Mouse (Mus musculus) embryonic facial prominence, embryonic 10.5 days (tissue): ENCODE data around the gene Cd70. TPM values are rescaled to one million over a fixed set of nuclear protein-coding genes. Genes with fewer than 3 reads are reported as not detected.

ENCODE experiments used
- DNase-seq: peaks from one replicate; pipeline ENCODE4 v3.0.0-alpha.2; 2017; ENCODE audit warnings: low spot score
- H3K27ac ChIP-seq: fragments of 300-500 bp; sonication (generic); replicated peaks from 2 replicates; pipeline ENCODE4 v1.5.1; 2016; ENCODE audit warnings: mild to moderate bottlenecking
- H3K27me3 ChIP-seq: fragments of 300-500 bp; sonication (generic); replicated peaks from 2 replicates; pipeline ENCODE4 v1.6.1; 2016; ENCODE audit warnings: low read depth, mild to moderate bottlenecking; ENCODE audit not compliant: poor library complexity, severe bottlenecking
- H3K36me3 ChIP-seq: fragments of 300-500 bp; sonication (generic); replicated peaks from 2 replicates; pipeline ENCODE4 v1.6.1; 2016; ENCODE audit warnings: mild to moderate bottlenecking, moderate library complexity
- H3K4me1 ChIP-seq: fragments of 300-500 bp; sonication (generic); 2 replicates; pipeline ENCODE4 v1.6.1; 2016
- H3K4me3 ChIP-seq: fragments of 300-500 bp; sonication (generic); 2 replicates; pipeline ENCODE4 v1.5.1; 2016; ENCODE audit warnings: mild to moderate bottlenecking, moderate library complexity
- H3K9me3 ChIP-seq: fragments of 300-500 bp; sonication (generic); 2 replicates; pipeline ENCODE4 v1.6.1; 2016; ENCODE audit warnings: mild to moderate bottlenecking
- WGBS: fragments of 180-500 bp; shearing (Covaris S2); methylation state at CpG from one replicate; pipeline ENCODE4 v1.1.7; 2016; 5-methylcytosine and 5-hydroxymethylcytosine counted together
- polyA plus RNA-seq: library from polyadenylated mRNA; unstranded; fragments of >200 nt; fragmentation: Nextera tagmentation; extraction: Ambion mirVana; gene quantifications from 2 replicates; pipeline ENCODE4 v1.2.1, GENCODE M21; 2016

Cd70 gene
- not detected in 2 replicates for polyA plus RNA-seq

- H3K27me3 ChIP-seq: peaks cover 56% of the 10 kb centered on the region
- peak; percentile 35 for DNase-seq
- 2% methylated on average over 39 of the region's 39 CpGs for WGBS
Measured at GRCm38 (mm10) chr17:57148994-57149803, at the start of gene Cd70. Gene Cd70 (minus strand): TSS chr17:57149777.

GRCm38 (mm10) chr17:57198252-57198651 lies 48.7 kb upstream of the Cd70 start:
- no peak overlapping the region for H3K4me3 ChIP-seq
- WGBS: 81% methylated on average over 3 of the region's 3 CpGs

More at GRCm38 (mm10) chr17:57148994-57149803, at the start of gene Cd70:
- no peaks in the 10 kb centered on the region for H3K9me3 ChIP-seq
- no peak within 1 kb of the TSS for H3K27ac ChIP-seq
- no peaks in the 10 kb centered on the region for H3K36me3 ChIP-seq
- peaks cover 9% of the 10 kb centered on the region for H3K4me1 ChIP-seq
- peak within 1 kb of the TSS; percentile 52 for H3K4me3 ChIP-seq

DNA sequence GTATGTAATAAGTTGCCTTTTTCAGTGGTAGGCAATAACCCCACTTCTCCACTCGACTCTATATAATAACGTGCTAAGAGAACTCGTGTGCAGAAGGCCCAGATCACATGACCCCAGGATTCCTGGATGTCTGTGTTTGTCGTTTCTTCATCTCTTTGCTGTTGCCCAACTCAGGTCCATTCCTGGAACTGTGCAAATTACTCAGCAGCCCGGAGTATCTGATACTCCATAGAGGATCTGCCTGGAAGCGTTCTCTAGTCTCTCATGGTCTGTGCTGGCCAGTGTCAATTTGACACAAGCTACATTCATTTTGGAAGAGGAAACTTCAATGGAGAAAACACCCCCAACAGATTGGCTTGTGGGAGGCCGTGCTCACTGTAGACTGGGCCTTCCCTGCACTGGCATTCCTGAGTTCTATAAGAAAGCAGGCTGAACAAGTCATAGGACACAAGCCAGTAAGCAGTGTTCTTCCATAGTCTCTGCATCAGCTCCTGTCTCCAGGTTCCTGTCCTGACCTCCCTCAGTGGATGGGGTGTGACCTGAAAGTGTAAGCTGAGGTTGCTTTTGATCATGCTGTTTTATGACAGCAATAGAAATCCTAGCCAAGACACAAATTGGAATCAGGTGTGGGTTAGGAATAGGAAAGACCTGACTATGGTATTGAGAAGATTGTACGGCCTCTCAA lies 45.9 kb upstream of the Cd70 start:
- no peak overlapping the region for H3K27ac ChIP-seq
- no peaks in the 10 kb centered on the region for H3K36me3 ChIP-seq
- WGBS: 84% methylated on average over 8 of the region's 8 CpGs
- H3K4me3 ChIP-seq: no peak overlapping the region
- no peak for DNase-seq
- no peaks in the 10 kb centered on the region for H3K4me1 ChIP-seq
- no peaks in the 10 kb centered on the region for H3K27me3 ChIP-seq
- H3K9me3 ChIP-seq: no peaks in the 10 kb centered on the region

More at GRCm38 (mm10) chr17:57198252-57198651, 48.7 kb upstream of the Cd70 start:
- Histone ChIP-seq H3K27me3 (no peaks in the 10 kb centered on the region), H3K9me3 (no peaks in the 10 kb centered on the region), H3K4me1 (no peaks in the 10 kb centered on the region), H3K27ac (no peak overlapping the region), H3K36me3 (no peaks in the 10 kb centered on the region)
- DNase-seq: no peak

DNA sequence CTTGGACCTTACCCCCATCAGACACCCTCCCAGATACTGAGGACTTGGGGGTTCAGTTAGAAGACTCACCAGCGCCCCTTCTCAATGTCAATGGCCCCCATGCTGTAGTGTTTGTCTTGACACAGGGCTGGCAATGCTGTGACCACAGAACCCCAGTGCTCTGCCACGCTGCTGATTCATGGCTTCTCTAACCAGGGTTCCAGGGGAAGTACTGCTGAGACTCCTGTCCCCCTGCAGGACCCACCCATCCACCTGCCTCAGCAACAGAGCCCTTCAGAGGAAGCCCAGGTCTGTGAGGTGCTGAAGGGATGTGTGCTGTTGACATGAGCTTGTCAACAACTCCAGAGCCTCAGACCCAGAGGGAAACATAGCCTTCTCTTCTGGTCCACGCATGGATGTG lies 45.2 kb upstream of the Cd70 start:
- Histone ChIP-seq H3K36me3 (no peaks in the 10 kb centered on the region), H3K27me3 (no peaks in the 10 kb centered on the region), H3K9me3 (no peaks in the 10 kb centered on the region), H3K4me1 (no peaks in the 10 kb centered on the region), H3K27ac (no peak overlapping the region), H3K4me3 (no peak overlapping the region)
- 77% methylated on average over 3 of the region's 3 CpGs for WGBS
- no peak for DNase-seq

DNA sequence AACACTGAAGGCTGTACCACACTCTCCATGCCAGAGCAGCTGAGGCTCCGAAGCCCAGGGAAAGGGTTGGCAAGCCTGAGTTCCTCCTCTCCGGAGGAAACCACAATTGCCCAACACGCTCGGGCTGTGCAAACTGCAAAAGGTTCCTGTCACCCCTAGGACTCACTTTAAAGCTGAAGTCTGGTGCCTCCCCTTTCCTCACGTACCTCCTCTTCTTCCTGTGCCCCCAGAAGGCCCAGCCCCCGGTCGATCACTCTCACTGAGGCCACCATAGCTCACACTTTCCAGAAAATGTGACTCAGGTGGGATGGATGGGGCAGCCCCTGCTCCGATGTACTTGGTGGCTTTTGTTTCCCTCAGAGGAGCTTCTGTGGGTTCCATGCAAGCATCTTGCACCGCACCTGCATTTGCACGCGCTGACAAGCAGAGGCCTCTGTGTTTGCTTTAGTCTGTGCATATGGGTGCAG lies 44.5 kb upstream of the Cd70 start, which contains the start of gene Tnfsf14:
TSS of gene Tnfsf14 (minus strand) at position 137 of the 467 bp plus-strand sequence.
- H3K27ac ChIP-seq: no peak within 1 kb of the TSS
- no peaks in the 10 kb centered on the region for H3K27me3 ChIP-seq
- no peak for DNase-seq
- no peaks in the 10 kb centered on the region for H3K36me3 ChIP-seq
- no peak within 1 kb of the TSS for H3K4me3 ChIP-seq
- 84% methylated on average over 11 of the region's 11 CpGs for whole genome bisulfite sequencing
- H3K4me1 ChIP-seq: no peaks in the 10 kb centered on the region
- no peaks in the 10 kb centered on the region for H3K9me3 ChIP-seq

DNA sequence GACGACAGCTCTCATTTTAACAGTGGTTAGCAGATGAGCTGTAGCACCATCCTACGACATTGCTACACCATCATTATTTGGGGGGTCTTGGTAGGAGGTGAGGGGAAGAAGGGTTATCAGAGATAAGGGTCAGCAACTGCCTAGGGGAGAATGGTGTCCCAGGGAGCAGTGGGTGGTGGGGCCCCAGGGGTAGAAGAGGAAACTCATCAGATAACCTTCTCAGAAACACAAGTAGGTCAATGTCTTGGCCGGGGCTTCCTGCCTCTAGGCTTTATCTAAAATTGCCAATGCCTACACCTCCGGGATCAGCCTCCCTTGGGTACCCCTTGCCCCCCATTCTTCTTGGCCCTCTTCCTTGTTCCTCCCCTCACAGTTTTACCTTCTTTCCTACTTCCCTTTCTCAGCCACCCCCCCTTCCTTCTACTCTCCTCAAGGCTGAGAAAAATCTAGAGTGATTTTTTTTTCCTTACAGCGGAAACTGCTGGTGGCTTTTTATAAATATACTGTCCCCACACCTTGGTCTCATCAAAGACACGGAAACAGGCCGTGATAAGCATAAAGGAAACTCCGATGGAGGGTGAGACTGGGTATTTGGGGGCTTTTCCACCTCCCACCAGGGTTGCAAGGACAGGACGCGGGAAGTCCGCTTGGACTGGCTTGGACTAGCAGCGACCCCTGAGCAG lies 39.1 kb upstream of the Cd70 start:
- Histone ChIP-seq H3K27me3 (no peaks in the 10 kb centered on the region), H3K4me1 (no peaks in the 10 kb centered on the region), H3K9me3 (no peaks in the 10 kb centered on the region), H3K4me3 (no peak overlapping the region), H3K27ac (no peak overlapping the region), H3K36me3 (no peaks in the 10 kb centered on the region)
- 84% methylated on average over 12 of the region's 12 CpGs for WGBS
- DNase-seq: no peak

- H3K9me3 ChIP-seq: no peaks in the 10 kb centered on the region
Measured at GRCm38 (mm10) chr17:57185641-57186040, 36.1 kb upstream of the Cd70 start.

DNA sequence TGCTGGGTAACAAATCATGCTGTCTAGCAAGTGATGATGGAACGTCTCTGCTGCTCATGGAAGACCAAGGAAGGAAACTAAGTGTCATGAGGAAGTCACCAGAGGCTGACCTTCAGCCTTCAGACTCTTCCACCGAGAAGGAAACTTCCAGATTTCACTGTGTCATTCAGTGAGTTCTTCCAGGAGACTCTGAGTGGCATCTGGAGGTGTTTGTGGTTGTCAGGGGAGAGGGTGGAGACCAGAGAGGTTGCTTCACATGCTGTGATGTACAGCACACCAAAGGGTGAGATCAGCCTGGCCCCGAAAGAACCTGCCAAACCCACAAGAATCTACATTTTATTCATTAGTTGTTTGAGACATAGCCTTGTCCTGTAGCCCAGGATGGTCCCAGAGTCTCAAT lies 33.3 kb upstream of the Cd70 start:
- Histone ChIP-seq H3K4me1 (no peaks in the 10 kb centered on the region), H3K36me3 (no peaks in the 10 kb centered on the region), H3K27me3 (no peaks in the 10 kb centered on the region), H3K27ac (no peak overlapping the region), H3K4me3 (no peak overlapping the region), H3K9me3 (no peaks in the 10 kb centered on the region)
- WGBS: 76% methylated on average over 3 of the region's 3 CpGs
- no peak for DNase-seq

More at GRCm38 (mm10) chr17:57185641-57186040, 36.1 kb upstream of the Cd70 start:
- WGBS: 77% methylated on average over 2 of the region's 2 CpGs
- Histone ChIP-seq H3K27me3 (no peaks in the 10 kb centered on the region), H3K4me3 (no peak overlapping the region), H3K27ac (no peak overlapping the region), H3K4me1 (no peaks in the 10 kb centered on the region), H3K36me3 (no peaks in the 10 kb centered on the region)
- no peak for DNase-seq

- H3K36me3 ChIP-seq: no peaks in the 10 kb centered on the region
- H3K27ac ChIP-seq: no peak overlapping the region
- H3K9me3 ChIP-seq: no peaks in the 10 kb centered on the region
- H3K27me3 ChIP-seq: no peaks in the 10 kb centered on the region
- 37% methylated on average over 8 of the region's 8 CpGs for WGBS
- H3K4me3 ChIP-seq: no peak overlapping the region
- H3K4me1 ChIP-seq: no peaks in the 10 kb centered on the region
- peak; percentile 36 for DNase-seq
Measured at GRCm38 (mm10) chr17:57180363-57180762, 30.8 kb upstream of the Cd70 start.

- H3K4me1 ChIP-seq: no peaks in the 10 kb centered on the region
- no peak for DNase-seq
- no peak overlapping the region for H3K4me3 ChIP-seq
- H3K27ac ChIP-seq: no peak overlapping the region
- no peaks in the 10 kb centered on the region for H3K9me3 ChIP-seq
- no peaks in the 10 kb centered on the region for H3K27me3 ChIP-seq
- WGBS: 74% methylated on average over 4 of the region's 4 CpGs
- H3K36me3 ChIP-seq: no peaks in the 10 kb centered on the region
Measured at GRCm38 (mm10) chr17:57173351-57173750, 23.8 kb upstream of the Cd70 start.

- Histone ChIP-seq H3K27ac (no peak overlapping the region), H3K36me3 (no peaks in the 10 kb centered on the region), H3K4me3 (no peak overlapping the region), H3K27me3 (no peaks in the 10 kb centered on the region), H3K9me3 (no peaks in the 10 kb centered on the region), H3K4me1 (no peaks in the 10 kb centered on the region)
- no peak for DNase-seq
- WGBS: 80% methylated on average over 5 of the region's 5 CpGs
Measured at GRCm38 (mm10) chr17:57172378-57172777, 22.8 kb upstream of the Cd70 start.

DNA sequence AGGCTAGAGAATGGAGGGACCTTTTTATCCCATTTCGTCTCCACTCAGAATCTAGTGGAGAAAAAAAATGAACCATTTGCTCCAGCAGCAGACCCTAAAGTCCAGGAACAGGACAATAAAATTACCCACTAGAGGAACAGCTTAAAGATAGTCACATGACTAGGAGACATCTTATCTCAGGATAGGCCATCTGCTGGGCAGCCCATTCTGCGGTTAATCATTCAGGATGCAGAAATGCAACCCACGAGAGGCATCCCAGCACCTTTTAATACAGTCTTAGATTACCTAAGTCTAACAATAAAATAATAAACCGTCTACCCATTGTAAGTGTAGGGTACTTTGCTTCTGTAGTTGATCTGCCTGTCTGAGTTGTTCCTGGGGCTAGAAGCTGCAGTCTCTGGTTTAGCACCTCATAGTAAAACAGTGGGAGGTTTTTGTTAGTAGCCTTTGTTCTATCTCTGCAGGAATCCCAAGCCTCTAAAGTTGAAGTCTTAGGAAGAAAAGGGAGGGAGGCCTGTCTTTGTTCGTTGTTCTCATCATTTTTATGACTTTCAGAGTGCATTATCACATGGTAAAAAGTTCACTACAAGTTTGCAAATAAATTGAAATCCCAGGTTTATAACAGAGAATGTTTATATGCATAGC lies 21.2 kb upstream of the Cd70 start:
- Histone ChIP-seq H3K27ac (no peak overlapping the region), H3K9me3 (no peaks in the 10 kb centered on the region), H3K4me3 (no peak overlapping the region), H3K27me3 (peaks cover 8% of the 10 kb centered on the region), H3K36me3 (no peaks in the 10 kb centered on the region), H3K4me1 (peaks cover 5% of the 10 kb centered on the region)
- no peak for DNase-seq
- WGBS: 60% methylated on average over 5 of the region's 5 CpGs
